Mouse (Mus musculus): Measurements from ENCODE around the gene Ado. TPM values are rescaled to one million over a fixed set of nuclear protein-coding genes. Genes with fewer than 3 reads are reported as not detected.

Gene Ado
- polyA plus RNA-seq, 1 experiment, result 39.3 TPM

DNA sequence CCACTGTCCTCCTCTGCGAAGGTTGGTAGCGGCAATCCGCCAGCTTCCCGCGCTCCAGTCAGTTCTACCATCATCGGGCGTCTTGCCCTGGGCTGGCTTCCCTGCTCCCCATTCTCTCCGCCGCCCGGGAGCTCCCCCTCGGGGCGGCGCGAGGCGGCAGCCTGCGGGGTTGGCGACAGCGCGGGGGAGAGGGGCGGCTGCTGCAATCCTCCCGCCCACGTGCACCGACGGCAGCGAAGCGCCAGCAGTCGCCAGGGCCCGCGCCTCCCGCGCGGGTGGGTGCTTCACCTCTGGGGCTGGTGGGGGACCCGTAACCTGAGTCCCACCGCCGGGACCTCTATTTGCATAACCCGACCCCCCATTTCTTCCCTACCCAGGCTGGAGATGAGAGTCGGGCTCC, 13.5 kb downstream of the Ado start, which contains the start of gene Egr2:
Gene Egr2, plus strand, starts transcription at position 220 of the 400 bp plus-strand sequence.
- no peak within 1 kb of the TSS for H3K27ac ChIP-seq (ENCODE audit: insufficient read depth, low read length)
- WGBS, result under 1% methylated on average over 36 of the region's 37 CpGs
- H3K4me3 ChIP-seq (replicated peaks; ENCODE audit: insufficient read depth, low read depth, low read length), result peak within 1 kb of the TSS; percentile 38
- peak; percentile 12 to 27 for DNase-seq
- TF ChIP-seq POLR2A (IDR thresholded peaks at IDR 0.05; ENCODE audit: borderline replicate concordance, insufficient read depth, low read length), result no peak
- TF ChIP-seq CTCF (IDR thresholded peaks at IDR 0.05; ENCODE audit: borderline replicate concordance, insufficient read depth, low read depth, low read length), result no peak
- H3K4me1 ChIP-seq (ENCODE audit: control insufficient read depth, insufficient read depth, low read length), result peaks cover 9% of the 10 kb centered on the region; the same call in 1 of the 2 replicates
- H3K27me3 ChIP-seq (ENCODE audit: control insufficient read depth, insufficient read depth, low read length), result peaks cover 5% of the 10 kb centered on the region; the same call in 1 of the 2 replicates

DNA sequence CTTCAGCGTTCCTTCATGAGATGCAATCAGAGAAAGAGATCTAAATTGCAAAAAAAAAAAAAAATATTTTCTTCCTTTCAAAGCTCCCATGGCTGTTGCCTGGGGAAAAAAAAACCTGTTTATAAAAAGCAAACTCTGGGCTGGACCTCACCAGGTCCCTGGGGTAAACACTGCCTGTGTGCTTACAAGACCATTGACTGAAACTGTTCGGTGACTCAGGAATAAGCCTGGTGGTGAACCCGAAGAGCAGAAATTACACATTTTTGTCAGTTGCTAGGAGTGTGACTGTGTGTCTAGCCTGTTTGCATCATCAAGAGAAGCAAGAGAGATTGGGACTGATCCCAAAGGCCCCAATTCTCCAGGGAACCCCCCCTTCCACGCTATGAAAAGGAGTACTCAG, 19.0 kb downstream of the Ado start:
- Histone ChIP-seq H3K27ac (ENCODE audit: insufficient read depth, low read length) (no peak overlapping the region), H3K4me3 (replicated peaks; ENCODE audit: insufficient read depth, low read depth, low read length) (no peak overlapping the region), H3K4me1 (ENCODE audit: control insufficient read depth, insufficient read depth, low read length) (no peaks in the 10 kb centered on the region), H3K27me3 (ENCODE audit: control insufficient read depth, insufficient read depth, low read length) (no peaks in the 10 kb centered on the region)
- DNase-seq, result no peak
- TF ChIP-seq POLR2A (IDR thresholded peaks at IDR 0.05; ENCODE audit: borderline replicate concordance, insufficient read depth, low read length) (no peak), CTCF (IDR thresholded peaks at IDR 0.05; ENCODE audit: borderline replicate concordance, insufficient read depth, low read depth, low read length) (no peak)
- WGBS, result 69% methylated on average over 4 of the region's 4 CpGs

DNA sequence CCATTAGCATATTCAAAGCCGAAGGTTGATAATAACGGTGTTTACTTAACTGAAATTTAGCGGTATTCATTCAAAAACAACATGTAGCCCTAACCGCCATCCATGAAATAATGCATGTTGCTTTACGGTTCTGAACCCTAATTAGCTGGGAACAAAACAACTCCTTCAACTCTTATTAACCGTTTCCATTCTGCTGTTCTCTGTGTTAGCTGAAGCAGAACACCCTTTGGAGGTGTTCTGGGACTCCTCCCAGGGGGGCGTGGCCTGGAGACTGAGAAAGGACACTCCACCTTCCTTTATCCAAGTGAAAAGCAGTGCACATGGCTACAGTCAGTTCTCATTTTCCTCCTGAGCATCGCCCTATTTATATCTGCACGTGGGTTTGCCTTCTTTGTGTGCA, 22.3 kb downstream of the Ado start:
- TF ChIP-seq CTCF (IDR thresholded peaks at IDR 0.05; ENCODE audit: borderline replicate concordance, insufficient read depth, low read depth, low read length) (no peak), POLR2A (IDR thresholded peaks at IDR 0.05; ENCODE audit: borderline replicate concordance, insufficient read depth, low read length) (no peak)
- Histone ChIP-seq H3K4me3 (replicated peaks; ENCODE audit: insufficient read depth, low read depth, low read length) (no peak overlapping the region), H3K27me3 (ENCODE audit: control insufficient read depth, insufficient read depth, low read length) (no peaks in the 10 kb centered on the region), H3K4me1 (ENCODE audit: control insufficient read depth, insufficient read depth, low read length) (no peaks in the 10 kb centered on the region), H3K27ac (ENCODE audit: insufficient read depth, low read length) (no peak overlapping the region)
- no peak for DNase-seq
- 59% methylated on average over 9 of the region's 9 CpGs for WGBS

DNA sequence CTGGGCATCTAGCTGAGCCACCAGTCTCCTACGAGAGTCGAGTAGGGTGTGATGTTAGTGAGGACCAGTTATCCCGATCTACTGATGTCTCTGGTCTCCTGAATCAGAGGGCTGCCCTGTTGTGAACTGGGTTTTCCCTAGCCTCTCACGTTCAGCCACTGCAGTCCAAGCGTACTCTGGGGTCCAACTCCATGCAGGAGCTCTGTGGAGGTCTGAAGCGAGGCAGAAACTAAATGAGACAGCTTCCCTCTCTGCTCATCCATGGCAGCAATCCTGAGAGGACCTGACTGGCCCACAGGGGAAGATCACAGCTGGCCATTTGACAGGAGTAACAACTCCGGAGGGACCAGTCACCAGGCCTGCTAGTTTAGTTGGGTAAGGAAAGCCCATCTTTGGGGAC, 24.1 kb downstream of the Ado start:
- TF ChIP-seq POLR2A (IDR thresholded peaks at IDR 0.05; ENCODE audit: borderline replicate concordance, insufficient read depth, low read length) (no peak), CTCF (IDR thresholded peaks at IDR 0.05; ENCODE audit: borderline replicate concordance, insufficient read depth, low read depth, low read length) (no peak)
- DNase-seq, result no peak
- Histone ChIP-seq H3K27me3 (ENCODE audit: control insufficient read depth, insufficient read depth, low read length) (no peaks in the 10 kb centered on the region), H3K4me3 (replicated peaks; ENCODE audit: insufficient read depth, low read depth, low read length) (no peak overlapping the region), H3K4me1 (ENCODE audit: control insufficient read depth, insufficient read depth, low read length) (no peaks in the 10 kb centered on the region), H3K27ac (ENCODE audit: insufficient read depth, low read length) (no peak overlapping the region)
- 73% methylated on average over 7 of the region's 7 CpGs for WGBS

DNA sequence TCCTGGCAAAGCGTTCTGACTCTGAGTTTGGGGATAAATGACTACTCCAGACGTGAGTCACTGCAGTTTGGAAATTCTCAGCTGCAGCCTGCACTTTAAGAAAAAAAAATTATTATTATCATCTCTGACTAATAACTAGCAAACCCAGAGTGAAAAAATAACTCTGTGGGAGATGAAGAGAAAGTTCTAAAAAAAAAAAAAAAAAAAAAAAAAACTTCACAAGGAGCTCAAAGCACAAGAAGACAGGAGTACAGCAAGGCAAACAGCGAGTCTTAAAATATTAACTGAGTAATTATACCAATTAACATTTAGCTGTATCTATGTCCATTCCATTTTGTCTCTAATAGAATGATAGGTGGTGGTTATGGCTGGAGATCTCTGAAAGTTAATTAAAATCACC, 24.6 kb downstream of the Ado start:
- TF ChIP-seq CTCF (IDR thresholded peaks at IDR 0.05; ENCODE audit: borderline replicate concordance, insufficient read depth, low read depth, low read length), result no peak
- TF ChIP-seq POLR2A (IDR thresholded peaks at IDR 0.05; ENCODE audit: borderline replicate concordance, insufficient read depth, low read length), result no peak
- H3K4me3 ChIP-seq (replicated peaks; ENCODE audit: insufficient read depth, low read depth, low read length), result no peak overlapping the region
- H3K27me3 ChIP-seq (ENCODE audit: control insufficient read depth, insufficient read depth, low read length), result no peaks in the 10 kb centered on the region

DNA sequence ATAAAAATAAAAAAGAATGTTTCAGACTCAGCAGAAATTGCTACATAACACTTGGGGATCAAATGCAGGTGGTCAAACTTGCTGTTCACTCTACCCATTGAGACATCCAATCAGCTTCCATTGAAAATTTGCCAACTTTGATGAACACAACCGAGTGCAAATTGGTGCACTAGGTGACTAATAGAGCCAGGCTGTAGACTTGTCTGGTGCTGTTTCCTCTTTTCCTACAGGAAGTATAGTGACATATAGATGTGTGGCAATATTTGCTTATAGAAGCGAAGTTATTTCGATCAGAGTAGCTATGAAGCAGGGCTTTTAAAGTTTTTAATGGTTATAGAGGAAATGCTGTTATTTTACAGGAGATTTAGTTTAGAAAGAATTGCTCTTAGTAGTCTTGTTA, 30.0 kb downstream of the Ado start:
- H3K27ac ChIP-seq (ENCODE audit: insufficient read depth, low read length), result no peak overlapping the region
- H3K27me3 ChIP-seq (ENCODE audit: control insufficient read depth, insufficient read depth, low read length), result no peaks in the 10 kb centered on the region
- 85% methylated on average over 3 of the region's 3 CpGs for WGBS
- H3K4me1 ChIP-seq (ENCODE audit: control insufficient read depth, insufficient read depth, low read length), result no peaks in the 10 kb centered on the region
- DNase-seq, result no peak
- TF ChIP-seq CTCF (IDR thresholded peaks at IDR 0.05; ENCODE audit: borderline replicate concordance, insufficient read depth, low read depth, low read length) (no peak), POLR2A (IDR thresholded peaks at IDR 0.05; ENCODE audit: borderline replicate concordance, insufficient read depth, low read length) (no peak)
- no peak overlapping the region for H3K4me3 ChIP-seq (replicated peaks; ENCODE audit: insufficient read depth, low read depth, low read length)

More for the DNA sequence above, 24.6 kb downstream of the Ado start:
- Histone ChIP-seq H3K4me1 (ENCODE audit: control insufficient read depth, insufficient read depth, low read length) (no peaks in the 10 kb centered on the region), H3K27ac (ENCODE audit: insufficient read depth, low read length) (no peak overlapping the region)
- DNase-seq, result no peak
- WGBS, result 94% methylated on average over 3 of the region's 3 CpGs

DNA sequence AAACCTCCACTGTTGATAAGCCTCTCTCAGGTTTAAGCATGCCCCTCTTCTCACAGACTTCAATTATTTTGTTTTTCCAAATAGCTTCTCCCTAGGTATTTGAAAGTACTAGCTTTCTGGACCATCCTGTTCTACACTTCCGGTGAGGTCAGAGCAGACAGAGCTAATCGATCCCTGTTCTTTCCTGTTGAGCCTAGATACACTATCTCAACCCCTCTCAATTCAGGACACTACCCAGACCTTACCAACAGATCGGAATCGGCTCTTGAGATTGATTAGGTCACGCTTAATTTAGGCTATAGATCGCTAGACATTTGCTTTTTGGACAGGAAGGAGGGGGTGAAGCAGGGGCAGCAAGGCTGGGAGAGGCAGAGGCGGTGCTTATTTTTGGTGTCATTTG, 35.9 kb downstream of the Ado start:
- Histone ChIP-seq H3K27ac (ENCODE audit: insufficient read depth, low read length) (no peak overlapping the region), H3K4me1 (ENCODE audit: control insufficient read depth, insufficient read depth, low read length) (no peaks in the 10 kb centered on the region), H3K4me3 (replicated peaks; ENCODE audit: insufficient read depth, low read depth, low read length) (no peak overlapping the region), H3K27me3 (ENCODE audit: control insufficient read depth, insufficient read depth, low read length) (no peaks in the 10 kb centered on the region)
- TF ChIP-seq CTCF (IDR thresholded peaks at IDR 0.05; ENCODE audit: borderline replicate concordance, insufficient read depth, low read depth, low read length) (no peak), POLR2A (IDR thresholded peaks at IDR 0.05; ENCODE audit: borderline replicate concordance, insufficient read depth, low read length) (no peak)
- WGBS, result 64% methylated on average over 7 of the region's 7 CpGs
- DNase-seq, result no peak

DNA sequence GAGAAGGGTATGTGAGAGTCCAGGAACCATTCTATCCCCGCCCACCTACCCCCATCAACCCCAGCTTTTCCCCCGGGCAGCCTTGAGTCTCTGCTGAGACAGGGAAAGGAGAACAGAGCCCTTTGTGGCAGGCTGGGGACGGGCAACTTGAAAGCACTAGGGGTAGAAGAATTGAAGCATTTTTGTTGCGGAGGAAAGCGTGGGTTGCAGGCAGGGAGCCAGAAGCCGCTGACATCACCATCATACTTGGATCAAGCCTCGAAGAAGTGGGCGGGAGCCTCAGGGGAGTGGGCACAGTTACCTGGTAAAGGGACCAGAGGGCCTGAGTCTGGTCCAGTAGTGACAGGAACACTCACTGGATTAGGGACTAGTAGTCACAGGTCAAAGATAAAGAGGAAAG, 36.5 kb downstream of the Ado start:
- TF ChIP-seq CTCF (IDR thresholded peaks at IDR 0.05; ENCODE audit: borderline replicate concordance, insufficient read depth, low read depth, low read length) (no peak), POLR2A (IDR thresholded peaks at IDR 0.05; ENCODE audit: borderline replicate concordance, insufficient read depth, low read length) (no peak)
- Histone ChIP-seq H3K27me3 (ENCODE audit: control insufficient read depth, insufficient read depth, low read length) (no peaks in the 10 kb centered on the region), H3K4me3 (replicated peaks; ENCODE audit: insufficient read depth, low read depth, low read length) (no peak overlapping the region), H3K27ac (ENCODE audit: insufficient read depth, low read length) (no peak overlapping the region), H3K4me1 (ENCODE audit: control insufficient read depth, insufficient read depth, low read length) (no peaks in the 10 kb centered on the region)
- no peak for DNase-seq
- 35% methylated on average over 8 of the region's 8 CpGs for WGBS
